Mouse (Mus musculus) limb, embryonic 14.5 days (tissue): Measurements from ENCODE around the gene Sox8. TPM values are rescaled to one million over a fixed set of nuclear protein-coding genes. Genes with fewer than 3 reads are reported as not detected.
A peak's percentile ranks its signal among the peaks of the same experiment; 100 is the strongest.

ENCODE experiments used
- ATAC-seq: fragments of 200-750 bp; cut with Nextera tagmentation; 2 replicates; pipeline ENCODE4 v1.8.0; 2017; ENCODE audit warnings: low read depth, moderate number of reproducible peaks, moderate TSS enrichment; ENCODE audit not compliant: low FRiP score
- DNase-seq: peaks from one replicate; pipeline ENCODE4 v3.0.0-alpha.2; 2015; ENCODE audit warnings: low spot score
- H3K27ac ChIP-seq: fragments of 300-500 bp; sonication (generic); replicated peaks from 2 replicates; pipeline ENCODE4 v1.5.1; 2014; ENCODE audit warnings: low read depth, mild to moderate bottlenecking, low read length, moderate library complexity, mixed read lengths
- H3K27me3 ChIP-seq: fragments of 300-500 bp; sonication (generic); 2 replicates; pipeline ENCODE4 v1.6.1; 2014; ENCODE audit warnings: low read length, mixed read lengths; ENCODE audit not compliant: control insufficient read depth, insufficient read depth
- H3K36me3 ChIP-seq: fragments of 300-500 bp; sonication (generic); 2 replicates; pipeline ENCODE4 v1.6.1; 2014; ENCODE audit warnings: mild to moderate bottlenecking, low read length, moderate library complexity, mixed read lengths; ENCODE audit not compliant: control insufficient read depth, insufficient read depth
- H3K4me1 ChIP-seq: fragments of 300-500 bp; sonication (generic); 2 replicates; pipeline ENCODE4 v1.6.1; 2014; ENCODE audit warnings: antibody characterized with exemption, low read length, mixed read lengths; ENCODE audit not compliant: control insufficient read depth, insufficient read depth
- H3K4me2 ChIP-seq: fragments of 300-500 bp; sonication (generic); replicated peaks from 2 replicates; pipeline ENCODE4 v1.6.1; 2014; ENCODE audit warnings: low read depth, mild to moderate bottlenecking, low read length, moderate library complexity; ENCODE audit not compliant: severe bottlenecking
- H3K4me3 ChIP-seq: fragments of 300-500 bp; sonication (generic); replicated peaks from 2 replicates; pipeline ENCODE4 v1.5.1; 2014; ENCODE audit warnings: low read length
- H3K9ac ChIP-seq: fragments of 300-500 bp; sonication (generic); 2 replicates; pipeline ENCODE4 v1.6.1; 2014; ENCODE audit warnings: mild to moderate bottlenecking, low read depth, low read length, moderate library complexity; ENCODE audit not compliant: severe bottlenecking
- H3K9me3 ChIP-seq: fragments of 300-500 bp; sonication (generic); 2 replicates; pipeline ENCODE4 v1.6.1; 2016; ENCODE audit warnings: low read length; ENCODE audit not compliant: control insufficient read depth
- POLR2A ChIP-seq: fragments of 200-500 bp; IDR thresholded peaks from 2 replicates; pipeline ENCODE4 v1.8.0; 2012; ENCODE audit warnings: inconsistent platforms, mild to moderate bottlenecking, moderate library complexity, borderline replicate concordance; ENCODE audit not compliant: insufficient read depth, insufficient read length; ENCODE audit errors: extremely low read depth
- WGBS: fragments of 180-500 bp; shearing (Covaris S2); extraction: QIAGEN DNeasy Blood & Tissue Kit; methylation state at CpG from one replicate; pipeline ENCODE4 v1.1.7; 2014; 5-methylcytosine and 5-hydroxymethylcytosine counted together
- polyA plus RNA-seq, 2 experiments: library from polyadenylated mRNA; depleted of rRNA in 1 of 2; stranded (reverse) in 1 of 2; unstranded in 1 of 2; fragments of >200 nt; fragmentation: Nextera tagmentation in 1 of 2; extraction: Ambion mirVana in 1 of 2; gene quantifications; 2 replicates each; pipeline versions ENCODE4 v1.2.1 to v1.2.3; 2012 to 2014

Sox8 gene
- polyA plus RNA-seq, 2 experiments: 16.3 to 16.7 TPM

GRCm38 (mm10) chr17:25575208-25575971 lies 4.9 kb upstream of the Sox8 start:
- Histone ChIP-seq H3K27me3 (0 out of 2 replicates have a peak, but pooled peaks cover 8% of the 10 kb centered on the region), H3K4me3 (no peak overlapping the region), H3K4me1 (peaks cover 12% of the 10 kb centered on the region), H3K9me3 (no peaks in the 10 kb centered on the region), H3K4me2 (no peak overlapping the region), H3K9ac (no peak overlapping the region), H3K36me3 (no peaks in the 10 kb centered on the region), H3K27ac (no peak overlapping the region)
- TF ChIP-seq POLR2A: no peak
- DNase-seq (peak; percentile 68), ATAC-seq (peak; percentile 42)
- 67% methylated on average over 12 of the region's 12 CpGs for WGBS

- no peak overlapping the region for H3K27ac ChIP-seq
- peak overlapping the region; percentile 56 for H3K9ac ChIP-seq
- peak overlapping the region; percentile 99 for H3K4me2 ChIP-seq
- DNase-seq: no peak
- no peak for ATAC-seq
- no peaks in the 10 kb centered on the region; the same call in 1 of the 2 replicates for H3K36me3 ChIP-seq
- peaks cover 22% of the 10 kb centered on the region for H3K4me1 ChIP-seq
- peaks cover 21% of the 10 kb centered on the region for H3K27me3 ChIP-seq
- peak overlapping the region; percentile 56 for H3K4me3 ChIP-seq
- H3K9me3 ChIP-seq: no peaks in the 10 kb centered on the region
- WGBS: 9% methylated on average over 8 of the region's 8 CpGs
- no peak for TF ChIP-seq POLR2A
Measured at GRCm38 (mm10) chr17:25571453-25571820, 951 bp upstream of the Sox8 start.

GRCm38 (mm10) chr17:25569833-25570647 lies 446 bp downstream of the Sox8 start:
- DNase-seq: no peak
- WGBS: 3% methylated on average over 35 of the region's 54 CpGs
- Histone ChIP-seq H3K4me1 (peaks cover 28% of the 10 kb centered on the region), H3K27ac (0 out of 2 replicates have a peak overlapping the region, but pooled peaks have one; percentile 38), H3K4me2 (peak overlapping the region; percentile 99), H3K4me3 (peak overlapping the region; percentile 56), H3K27me3 (peaks cover 21% of the 10 kb centered on the region), H3K36me3 (no peaks in the 10 kb centered on the region; the same call in 1 of the 2 replicates), H3K9ac (peak overlapping the region; percentile 56), H3K9me3 (no peaks in the 10 kb centered on the region)
- no peak for TF ChIP-seq POLR2A
- 0 out of 2 replicates have a peak, but pooled peaks have one; percentile 7 for ATAC-seq

GRCm38 (mm10) chr17:25568880-25569279 lies 1.6 kb downstream of the Sox8 start:
- H3K9ac ChIP-seq: peak overlapping the region; percentile 56; the same call in 1 of the 2 replicates
- TF ChIP-seq POLR2A: no peak
- 0 out of 2 replicates have a peak overlapping the region, but pooled peaks have one; percentile 5 for H3K27ac ChIP-seq
- peak overlapping the region; percentile 99 for H3K4me2 ChIP-seq
- peak overlapping the region; percentile 56 for H3K4me3 ChIP-seq
- WGBS: 56% methylated on average over 11 of the region's 11 CpGs
- no peaks in the 10 kb centered on the region for H3K9me3 ChIP-seq
- no peak for ATAC-seq
- no peak for DNase-seq
- H3K4me1 ChIP-seq: peaks cover 30% of the 10 kb centered on the region
- no peaks in the 10 kb centered on the region; the same call in 1 of the 2 replicates for H3K36me3 ChIP-seq
- H3K27me3 ChIP-seq: peaks cover 21% of the 10 kb centered on the region

GRCm38 (mm10) chr17:25568206-25568605 lies 2.3 kb downstream of the Sox8 start:
- no peak for TF ChIP-seq POLR2A
- 0 out of 2 replicates have a peak overlapping the region, but pooled peaks have one; percentile 48 for H3K27ac ChIP-seq
- no peak for DNase-seq
- H3K9ac ChIP-seq: no peak overlapping the region
- WGBS: 36% methylated on average over 10 of the region's 10 CpGs
- H3K36me3 ChIP-seq: no peaks in the 10 kb centered on the region; the same call in 1 of the 2 replicates
- no peaks in the 10 kb centered on the region for H3K9me3 ChIP-seq
- H3K4me2 ChIP-seq: peak overlapping the region; percentile 99
- peaks cover 30% of the 10 kb centered on the region for H3K4me1 ChIP-seq
- ATAC-seq: 0 out of 2 replicates have a peak, but pooled peaks have one; percentile 2
- H3K27me3 ChIP-seq: peaks cover 21% of the 10 kb centered on the region
- peak overlapping the region; percentile 56 for H3K4me3 ChIP-seq
